Mouse (Mus musculus): ENCODE measurements around the gene Calm4.

- TF ChIP-seq CTCF (IDR thresholded peaks at IDR 0.05; ENCODE audit: low read depth) (no peak), EP300 (optimal IDR thresholded peaks at IDR 0.05) (no peak)
Measured at GRCm38 (mm10) chr13:3788588-3788987, 49.0 kb upstream of the Calm4 start.
